Mouse (Mus musculus) liver, embryonic 16.5 days (tissue): ENCODE data around the gene Rnf19b. TPM values are rescaled to one million over a fixed set of nuclear protein-coding genes. Genes with fewer than 3 reads are reported as not detected.

Experiments used
- ATAC-seq: fragments of 200-750 bp; cut with Nextera tagmentation; 2 replicates; pipeline ENCODE4 v1.8.0; 2017; ENCODE audit warnings: low read depth, mild to moderate bottlenecking, moderate number of reproducible peaks, moderate library complexity
- H3K27ac ChIP-seq: fragments of 300-500 bp; sonication (generic); 2 replicates; pipeline ENCODE4 v1.5.1; 2014; ENCODE audit warnings: mild to moderate bottlenecking, low read length
- H3K27me3 ChIP-seq: fragments of 300-500 bp; sonication (generic); 2 replicates; pipeline ENCODE4 v1.6.1; 2014; ENCODE audit warnings: low read depth, low read length, mixed read lengths; ENCODE audit not compliant: control insufficient read depth, insufficient read depth
- H3K36me3 ChIP-seq: fragments of 300-500 bp; sonication (generic); 2 replicates; pipeline ENCODE4 v1.6.1; 2014; ENCODE audit warnings: mild to moderate bottlenecking; ENCODE audit not compliant: control insufficient read depth, insufficient read depth
- H3K4me1 ChIP-seq: fragments of 300-500 bp; sonication (generic); 2 replicates; pipeline ENCODE4 v1.6.1; 2014; ENCODE audit warnings: low read depth, low read length, mixed read lengths; ENCODE audit not compliant: control insufficient read depth
- H3K4me2 ChIP-seq: fragments of 300-500 bp; sonication (generic); 2 replicates; pipeline ENCODE4 v1.6.1; 2014; ENCODE audit warnings: low read depth, low read length, mixed read lengths
- H3K4me3 ChIP-seq: fragments of 300-500 bp; sonication (generic); 2 replicates; pipeline ENCODE4 v1.5.1; 2014; ENCODE audit warnings: low read depth, mild to moderate bottlenecking, low read length
- H3K9ac ChIP-seq: fragments of 300-500 bp; sonication (generic); 2 replicates; pipeline ENCODE4 v1.6.1; 2014; ENCODE audit warnings: low read depth, low read length
- H3K9me3 ChIP-seq: fragments of 300-500 bp; sonication (generic); replicated peaks from 2 replicates; pipeline ENCODE4 v1.6.1; 2016; ENCODE audit warnings: low read length; ENCODE audit not compliant: control insufficient read depth
- WGBS: fragments of 180-500 bp; shearing (Covaris S2); extraction: QIAGEN DNeasy Blood & Tissue Kit; methylation state at CpG from one replicate; pipeline ENCODE4 v1.1.7; 2014; ENCODE audit not compliant: insufficient replicate concordance; 5-methylcytosine and 5-hydroxymethylcytosine counted together
- polyA plus RNA-seq: library from polyadenylated mRNA; unstranded; fragments of >200 nt; fragmentation: Nextera tagmentation; extraction: Ambion mirVana; gene quantifications from 2 replicates; pipeline ENCODE4 v1.2.1, GENCODE M21; 2015

Rnf19b gene
- polyA plus RNA-seq, 1 experiment from 2014 or later: 4.4 TPM

- Histone ChIP-seq H3K27me3 (peaks cover 43% of the 10 kb centered on the region), H3K4me2 (no peak overlapping the region), H3K27ac (no peak overlapping the region), H3K9ac (no peak overlapping the region), H3K36me3 (no peaks in the 10 kb centered on the region), H3K9me3 (no peaks in the 10 kb centered on the region), H3K4me1 (peaks cover 8% of the 10 kb centered on the region), H3K4me3 (no peak overlapping the region)
- WGBS: 50% methylated on average over 13 of the region's 13 CpGs
- ATAC-seq: no peak
Measured at GRCm38 (mm10) chr4:129128582-129129338, 70.7 kb downstream of the Rnf19b start.

- Histone ChIP-seq H3K4me1 (peaks cover 8% of the 10 kb centered on the region), H3K4me3 (no peak overlapping the region), H3K36me3 (no peaks in the 10 kb centered on the region), H3K9me3 (no peaks in the 10 kb centered on the region), H3K9ac (no peak overlapping the region), H3K27ac (no peak overlapping the region), H3K4me2 (no peak overlapping the region), H3K27me3 (peaks cover 44% of the 10 kb centered on the region)
- WGBS: 50% methylated on average over 9 of the region's 9 CpGs
- ATAC-seq: no peak
Measured at GRCm38 (mm10) chr4:129129387-129129786, 71.3 kb downstream of the Rnf19b start.

GRCm38 (mm10) chr4:129130149-129130548, 72.1 kb downstream of the Rnf19b start:
- Histone ChIP-seq H3K27me3 (peaks cover 43% of the 10 kb centered on the region), H3K27ac (no peak overlapping the region), H3K9ac (no peak overlapping the region), H3K4me1 (peaks cover 10% of the 10 kb centered on the region), H3K9me3 (no peaks in the 10 kb centered on the region), H3K4me3 (no peak overlapping the region), H3K36me3 (no peaks in the 10 kb centered on the region), H3K4me2 (peak overlapping the region; percentile 53; the same call in 1 of the 2 replicates)
- no peak for ATAC-seq
- 3% methylated on average over 8 of the region's 8 CpGs for WGBS

GRCm38 (mm10) chr4:129130755-129131303, 72.8 kb downstream of the Rnf19b start:
- ATAC-seq: no peak
- H3K4me1 ChIP-seq: peaks cover 10% of the 10 kb centered on the region
- peak overlapping the region; percentile 26 for H3K4me3 ChIP-seq
- H3K27me3 ChIP-seq: peaks cover 44% of the 10 kb centered on the region
- no peaks in the 10 kb centered on the region for H3K36me3 ChIP-seq
- H3K27ac ChIP-seq: no peak overlapping the region
- WGBS: 6% methylated on average over 17 of the region's 17 CpGs
- H3K4me2 ChIP-seq: peak overlapping the region; percentile 53
- H3K9me3 ChIP-seq: no peaks in the 10 kb centered on the region
- H3K9ac ChIP-seq: 0 out of 2 replicates have a peak overlapping the region, but pooled peaks have one; percentile 16

- H3K4me1 ChIP-seq: peaks cover 39% of the 10 kb centered on the region
- 7% methylated on average over 15 of the region's 15 CpGs for WGBS
- no peak overlapping the region for H3K27ac ChIP-seq
- no peaks in the 10 kb centered on the region for H3K9me3 ChIP-seq
- no peaks in the 10 kb centered on the region for H3K36me3 ChIP-seq
- H3K4me2 ChIP-seq: peak overlapping the region; percentile 22; the same call in 1 of the 2 replicates
- no peak overlapping the region for H3K9ac ChIP-seq
- no peak overlapping the region for H3K4me3 ChIP-seq
- H3K27me3 ChIP-seq: peaks cover 64% of the 10 kb centered on the region
- ATAC-seq: no peak
Measured at GRCm38 (mm10) chr4:129134799-129135585, 76.9 kb downstream of the Rnf19b start.

Other genes starting within 250 kb of the Rnf19b start
- gene Trim62, start 174.7 kb upstream of the Rnf19b start, polyA plus RNA-seq: 0.11 and 0.15 TPM in 2 replicates
- gene Azin2, start 95.8 kb upstream of the Rnf19b start, polyA plus RNA-seq: 0.71 and 0.76 TPM in 2 replicates
- 106 and 116 TPM in 2 replicates for gene Ak2, start 66.3 kb upstream of the Rnf19b start, polyA plus RNA-seq
- 0.58 and 1.7 TPM in 2 replicates for gene Tmem54, start 47.3 kb downstream of the Rnf19b start, polyA plus RNA-seq
- 0.27 and 0.37 TPM in 2 replicates for gene Hpca, start 63.8 kb downstream of the Rnf19b start, polyA plus RNA-seq
- gene Fndc5, start 78.7 kb downstream of the Rnf19b start, polyA plus RNA-seq: 0.44 and 0.71 TPM in 2 replicates
- 6.1 and 6.3 TPM in 2 replicates for gene S100pbp, start 131.5 kb downstream of the Rnf19b start, polyA plus RNA-seq
- 56.4 and 61.8 TPM in 2 replicates for gene Yars, start 131.5 kb downstream of the Rnf19b start, polyA plus RNA-seq
- 0.85 and 0.97 TPM in 2 replicates for gene C77080, start 203.1 kb downstream of the Rnf19b start, polyA plus RNA-seq
- gene Sync, start 229.3 kb downstream of the Rnf19b start, polyA plus RNA-seq: 0.13 and 0.33 TPM in 2 replicates